Mouse (Mus musculus) mouse embryonic stem cell (cell line): ENCODE results near the gene Car6.

Source experiments
- in situ Hi-C, 2 experiments: fragments of 300-500 bp; cut with MboI; formaldehyde crosslinking; loops; 1 replicate in 1 of 2; 3 replicates in 1 of 2; pipeline ENCODE4 v1.14.3; 2019 to 2020; ENCODE audit warnings: low sequenced_read_pairs in 2 of 2, low pct_unique_long_range_greater_than_20kb in 1 of 2, mixed read lengths in 1 of 2; ENCODE audit not compliant: unreplicated experiment in 1 of 2

The Car6 gene

GRCm38 (mm10) chr4:150209751-150210150 is 8.6 kb upstream of the Car6 start:
- in situ Hi-C loops = no loop called here

- in situ Hi-C loops = no loop called here
Measured at GRCm38 (mm10) chr4:150204877-150205276, 3.7 kb upstream of the Car6 start.

- in situ Hi-C loops = no loop called here
Measured at GRCm38 (mm10) chr4:150202702-150203101, 1.6 kb upstream of the Car6 start.

GRCm38 (mm10) chr4:150198268-150198667 is 2.9 kb downstream of the Car6 start:
- in situ Hi-C loops = no loop called here

- in situ Hi-C loops = no loop called here
Measured at GRCm38 (mm10) chr4:150193915-150194314, 7.2 kb downstream of the Car6 start.

- in situ Hi-C loops = no loop called here
Measured at GRCm38 (mm10) chr4:150192199-150192598, 8.9 kb downstream of the Car6 start.

GRCm38 (mm10) chr4:150188236-150188635 is 12.9 kb downstream of the Car6 start:
- in situ Hi-C loops = no loop called here

GRCm38 (mm10) chr4:150181304-150181703 is 19.8 kb downstream of the Car6 start:
- in situ Hi-C loops = no loop called here

- in situ Hi-C loops = no loop called here
Measured at GRCm38 (mm10) chr4:150178131-150178530, 23.0 kb downstream of the Car6 start.

GRCm38 (mm10) chr4:150177122-150177521 is 24.0 kb downstream of the Car6 start:
- in situ Hi-C loops = no loop called here

- in situ Hi-C loops = no loop called here
Measured at GRCm38 (mm10) chr4:150176535-150176934, 24.6 kb downstream of the Car6 start.

- in situ Hi-C loops = no loop called here
Measured at GRCm38 (mm10) chr4:150174027-150174426, 27.1 kb downstream of the Car6 start.

GRCm38 (mm10) chr4:150173281-150173680 is 27.9 kb downstream of the Car6 start:
- in situ Hi-C loops = no loop called here

GRCm38 (mm10) chr4:150172107-150172506 is 29.0 kb downstream of the Car6 start:
- in situ Hi-C loops = no loop called here

- in situ Hi-C loops = no loop called here
Measured at GRCm38 (mm10) chr4:150168406-150168805, 32.7 kb downstream of the Car6 start.

- in situ Hi-C loops = no loop called here
Measured at GRCm38 (mm10) chr4:150164875-150165274, 36.3 kb downstream of the Car6 start.

GRCm38 (mm10) chr4:150162561-150163169 is 38.5 kb downstream of the Car6 start:
- in situ Hi-C loops = no loop called here

- in situ Hi-C loops = no loop called here
Measured at GRCm38 (mm10) chr4:150159458-150159857, 41.7 kb downstream of the Car6 start.

- in situ Hi-C loops = no loop called here
Measured at GRCm38 (mm10) chr4:150157348-150157882, 43.7 kb downstream of the Car6 start.

GRCm38 (mm10) chr4:150155731-150156130 is 45.4 kb downstream of the Car6 start:
- in situ Hi-C loops = no loop called here
